Mouse (Mus musculus) kidney, adult 18-20 months (tissue): Measurements from ENCODE around the gene Sema6d.

Experiments used
- DNase-seq: peaks from one replicate; pipeline ENCODE4 v3.0.0; 2021

The Sema6d gene

DNA sequence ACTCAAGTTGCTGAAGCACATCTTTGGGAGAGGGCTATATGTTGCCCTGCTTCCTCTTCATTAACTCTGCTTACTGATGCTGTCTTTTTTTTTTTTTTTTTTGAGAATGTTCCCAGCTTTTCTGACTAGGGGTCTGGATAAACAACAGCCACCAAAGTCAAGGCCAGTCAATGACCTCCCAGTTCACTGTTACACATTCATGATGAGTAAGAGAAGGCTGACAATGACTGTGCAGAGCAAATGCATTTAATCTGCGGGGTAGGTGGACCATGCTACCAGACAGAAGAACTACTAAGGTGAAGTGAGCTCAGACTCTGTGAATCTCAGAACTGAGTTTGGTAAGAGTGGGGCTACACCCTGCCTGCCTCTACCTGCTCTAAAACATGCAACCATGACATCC, 396.0 kb downstream of the Sema6d start:
- DNase-seq, result no peak

- DNase-seq, result no peak
Observed at GRCm38 (mm10) chr2:124490010-124490801, 400.4 kb downstream of the Sema6d start.

DNA sequence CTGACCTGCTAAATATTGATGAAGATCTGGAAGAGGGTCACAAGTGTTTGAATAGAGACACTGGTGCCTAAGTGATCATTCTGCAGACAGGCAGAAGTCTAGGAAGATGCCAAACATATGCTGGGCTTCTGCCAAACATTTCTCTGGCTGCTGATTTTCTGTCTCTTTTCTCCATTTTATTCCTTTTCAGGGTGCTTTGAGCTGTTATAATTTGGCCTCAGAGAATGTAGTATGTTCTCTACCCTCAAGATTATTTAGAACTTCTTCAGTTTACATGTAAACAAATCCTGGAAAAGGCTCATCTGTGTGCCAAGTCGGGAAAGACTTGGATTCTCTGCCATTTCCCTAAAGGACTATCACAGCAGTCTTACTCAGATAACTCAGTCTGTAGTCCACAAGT, 406.0 kb downstream of the Sema6d start:
- DNase-seq, result no peak

GRCm38 (mm10) chr2:124499670-124500069, 409.9 kb downstream of the Sema6d start:
- DNase-seq, result no peak

DNA sequence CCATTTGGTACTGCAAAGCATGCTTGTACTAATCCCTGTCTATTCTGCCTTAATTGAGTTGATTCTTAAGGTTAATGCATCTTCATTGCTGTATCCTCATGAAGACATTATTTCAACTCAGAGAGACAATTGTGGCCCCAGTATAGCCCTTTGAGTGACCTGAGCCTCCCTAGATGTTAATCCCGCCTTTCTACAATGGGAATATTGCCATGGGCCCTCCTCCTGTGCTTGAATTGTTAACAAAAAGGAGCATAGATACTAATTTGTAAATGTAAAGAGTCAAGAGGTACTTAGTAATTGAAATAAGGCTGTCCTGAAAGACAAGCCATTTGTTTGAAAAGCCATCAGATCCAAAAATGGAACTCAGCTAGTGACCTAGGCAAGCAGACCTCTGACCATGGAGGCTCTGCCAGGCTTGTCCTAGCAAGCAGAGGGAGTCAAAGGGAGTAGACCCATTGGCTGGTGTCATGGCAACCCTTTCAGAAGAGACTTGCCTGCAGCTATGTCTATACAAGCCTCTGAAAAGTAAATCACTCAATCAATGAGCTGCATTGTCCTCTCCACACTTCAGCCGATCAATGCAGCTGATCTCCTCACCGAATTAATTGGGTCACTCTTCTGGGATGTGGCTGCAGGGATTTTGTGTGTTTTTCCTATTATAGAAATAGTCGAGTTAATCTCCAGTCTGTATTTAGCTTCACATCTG, 416.2 kb downstream of the Sema6d start:
- no peak for DNase-seq

GRCm38 (mm10) chr2:124507804-124508203, 418.0 kb downstream of the Sema6d start:
- DNase-seq, result no peak

DNA sequence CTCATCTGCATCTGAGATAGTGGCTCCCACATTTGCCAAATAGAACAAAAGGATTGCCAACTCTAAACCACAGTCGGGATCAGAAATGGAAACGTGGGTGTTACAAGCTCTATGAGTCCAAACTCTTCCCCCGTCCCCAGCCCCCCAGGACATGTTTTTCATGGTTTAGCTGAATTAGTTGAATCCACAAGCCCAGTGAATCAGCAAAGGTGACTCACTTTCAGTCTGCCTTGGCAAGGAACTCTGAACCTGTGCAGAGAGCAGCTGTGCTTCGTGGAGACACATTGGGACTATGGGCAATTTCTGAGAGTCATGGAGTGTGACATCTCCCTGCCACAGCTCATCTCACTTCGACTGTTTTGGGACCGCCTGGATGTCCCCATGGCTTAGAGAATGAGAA, 419.7 kb downstream of the Sema6d start:
- no peak for DNase-seq

DNA sequence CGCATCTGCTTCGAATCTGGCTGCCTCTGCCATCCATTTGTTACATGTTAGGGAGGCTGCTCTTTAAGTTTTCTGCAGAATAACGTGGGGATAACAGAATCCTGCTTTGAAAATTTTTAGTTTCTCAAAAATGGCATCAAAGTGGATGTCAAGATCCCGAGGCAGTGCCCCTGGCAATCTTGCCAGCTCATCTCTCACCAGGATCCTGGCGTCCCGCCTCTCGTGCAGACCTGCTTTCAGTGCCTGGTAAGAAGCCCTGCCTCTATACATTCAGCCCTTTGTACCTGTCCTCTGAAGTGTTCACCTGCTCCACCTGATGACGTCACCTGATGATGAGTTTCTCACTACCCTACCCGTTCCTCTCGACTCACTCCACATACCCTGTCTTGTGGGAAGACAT, 422.1 kb downstream of the Sema6d start:
- DNase-seq, result no peak

DNA sequence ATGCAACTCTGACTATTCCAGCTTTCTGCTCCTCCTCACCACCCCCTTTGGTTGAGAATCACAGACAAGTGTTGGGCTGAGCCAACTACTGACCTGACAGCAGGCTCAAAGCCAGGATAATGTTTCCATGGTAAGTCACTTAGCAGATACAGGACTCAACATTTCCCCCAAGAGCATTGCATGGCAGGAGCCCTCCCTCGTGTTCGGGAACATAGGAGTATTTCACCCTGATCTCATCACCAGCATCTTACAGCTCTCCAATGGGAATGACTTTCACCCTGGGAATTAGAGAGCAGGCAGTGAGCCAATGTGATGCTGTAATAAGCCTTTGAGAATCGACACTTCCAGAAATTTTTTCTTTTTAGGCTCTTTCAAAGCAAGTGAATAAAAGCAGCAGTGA, 432.7 kb downstream of the Sema6d start:
- DNase-seq, result no peak

- DNase-seq, result no peak
Observed at GRCm38 (mm10) chr2:124523667-124524066, 433.9 kb downstream of the Sema6d start.

DNA sequence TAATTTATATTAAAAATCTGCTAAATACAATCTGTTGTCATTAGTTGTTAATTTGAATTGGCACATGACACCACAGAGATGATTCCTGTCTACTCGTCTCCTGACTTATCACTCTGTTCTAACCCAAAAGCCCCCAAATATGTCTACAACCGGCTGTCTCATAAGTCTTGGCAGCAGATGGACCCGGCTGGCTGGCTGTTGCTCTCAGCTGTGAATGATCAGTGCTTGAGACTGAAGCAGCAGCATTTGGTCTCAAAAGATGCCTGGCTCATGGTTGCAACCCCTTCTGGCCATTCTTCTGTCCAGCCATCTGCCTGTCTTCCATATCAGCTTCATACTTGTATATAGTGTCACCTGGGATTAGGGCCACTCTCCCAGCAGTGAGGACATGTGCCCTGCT, 434.4 kb downstream of the Sema6d start:
- DNase-seq, result no peak

- DNase-seq, result no peak
Observed at GRCm38 (mm10) chr2:124527641-124528040, 437.9 kb downstream of the Sema6d start.

GRCm38 (mm10) chr2:124530441-124530840, 440.7 kb downstream of the Sema6d start:
- no peak for DNase-seq

DNA sequence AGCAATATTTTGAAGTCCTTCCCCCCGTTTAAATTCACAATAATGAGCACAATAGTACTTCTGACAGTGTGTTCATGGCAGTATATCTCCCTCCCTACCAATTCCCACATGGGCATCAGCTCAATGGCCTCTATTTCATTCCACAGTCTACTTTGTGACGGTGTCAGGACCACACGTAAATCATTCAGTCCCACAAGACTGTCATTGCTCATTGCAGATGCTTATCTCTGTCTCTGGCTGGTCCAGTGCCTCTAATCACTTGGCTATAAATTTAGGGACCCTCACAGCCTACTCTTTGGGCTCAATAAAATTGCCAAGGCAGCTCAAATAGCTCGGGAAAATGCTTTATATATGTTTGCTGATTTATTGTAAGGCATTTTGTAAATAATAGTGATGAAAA, 441.3 kb downstream of the Sema6d start:
- DNase-seq, result no peak

- DNase-seq, result no peak
Observed at GRCm38 (mm10) chr2:124532906-124533305, 443.1 kb downstream of the Sema6d start.

- DNase-seq, result no peak
Observed at GRCm38 (mm10) chr2:124533602-124534001, 443.8 kb downstream of the Sema6d start.

DNA sequence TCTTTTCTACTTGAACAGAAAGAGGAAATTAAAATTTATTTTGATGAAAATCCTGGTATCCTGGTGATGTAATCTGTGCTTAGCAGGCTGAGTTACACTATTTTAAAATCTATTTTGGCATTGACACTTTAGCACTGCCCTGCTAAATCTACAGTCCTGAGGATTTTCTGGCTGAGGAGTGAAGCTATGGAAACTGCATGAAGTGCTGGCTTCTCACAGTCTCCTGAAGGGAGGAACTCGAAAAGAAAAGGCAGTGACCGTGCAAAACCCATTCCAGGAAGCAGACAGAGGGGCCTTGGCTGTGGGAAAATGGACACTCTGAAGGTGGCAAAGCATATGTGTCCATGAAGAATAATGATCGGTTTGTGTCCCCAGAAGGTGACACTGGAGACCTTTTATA, 460.5 kb downstream of the Sema6d start:
- DNase-seq, result no peak

DNA sequence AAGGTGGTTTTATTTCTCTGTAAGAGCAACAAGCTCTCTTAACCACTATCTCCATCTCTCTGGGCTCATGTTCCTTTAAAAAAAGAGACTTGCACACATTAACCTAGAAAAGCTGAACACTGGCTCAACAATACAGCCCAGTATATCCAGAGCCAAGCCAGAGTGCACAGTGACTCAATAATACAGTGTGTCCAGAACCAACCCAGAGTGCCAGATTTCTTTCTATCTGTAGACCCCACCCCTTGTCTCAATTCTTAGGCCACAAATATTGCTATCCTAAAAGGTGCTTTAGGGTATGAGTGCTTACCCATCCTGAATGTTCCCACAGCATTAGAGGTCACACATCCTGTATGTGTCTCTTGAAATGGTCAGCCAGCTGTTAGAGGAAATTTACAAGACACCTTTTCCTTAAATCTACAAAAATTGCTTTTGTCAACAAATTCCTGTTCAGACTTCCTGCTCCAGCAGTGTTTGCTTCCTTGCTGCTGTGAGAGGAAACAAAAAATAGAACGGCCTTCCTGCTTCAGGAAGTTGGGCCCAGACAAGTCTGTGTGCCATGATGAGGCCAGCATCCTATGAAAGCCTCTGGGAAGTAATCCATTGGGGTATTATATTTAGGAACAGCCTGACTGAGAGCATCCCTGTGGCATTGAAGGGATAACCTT, 465.1 kb downstream of the Sema6d start:
- peak; percentile 13 for DNase-seq

- no peak for DNase-seq
Observed at GRCm38 (mm10) chr2:124556861-124557499, 467.2 kb downstream of the Sema6d start.

DNA sequence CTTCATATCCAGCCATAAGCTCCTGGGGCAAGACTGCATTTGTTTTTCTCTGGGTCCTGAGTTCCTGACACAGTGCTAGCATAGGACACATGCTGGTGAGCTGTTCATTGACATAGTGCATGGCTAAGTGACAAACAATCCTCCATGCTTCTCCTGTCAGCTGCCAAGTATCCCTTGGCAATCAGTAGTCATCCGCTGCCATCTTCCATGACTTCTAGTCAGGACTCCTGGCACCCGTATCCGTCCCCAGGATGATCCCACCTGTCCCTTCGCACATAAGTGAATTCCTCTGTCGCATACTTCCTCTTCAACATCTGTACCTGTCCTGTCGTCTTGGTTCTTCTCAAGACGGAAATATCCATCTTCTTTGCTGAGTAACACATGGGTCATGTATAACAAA, 468.3 kb downstream of the Sema6d start:
- no peak for DNase-seq

DNA sequence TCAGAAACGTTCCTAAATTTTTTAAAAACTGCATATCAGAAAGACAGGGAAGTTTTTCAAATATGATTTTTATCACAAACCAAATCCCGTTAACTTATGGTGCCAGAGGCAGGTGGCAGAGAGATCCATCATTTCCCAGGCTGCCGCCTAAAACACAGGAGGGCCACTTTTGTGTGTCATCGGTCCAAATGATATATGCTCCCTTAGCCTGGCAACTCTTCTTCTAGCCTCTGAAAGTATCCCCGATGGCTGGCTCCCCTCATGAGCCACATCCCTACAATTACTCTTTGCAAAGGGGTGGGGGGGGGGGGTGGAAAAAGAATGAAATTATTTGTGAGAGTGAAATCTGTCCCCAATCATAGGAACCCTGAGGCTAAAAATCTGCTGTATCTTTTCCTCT, 471.9 kb downstream of the Sema6d start:
- DNase-seq, result no peak

DNA sequence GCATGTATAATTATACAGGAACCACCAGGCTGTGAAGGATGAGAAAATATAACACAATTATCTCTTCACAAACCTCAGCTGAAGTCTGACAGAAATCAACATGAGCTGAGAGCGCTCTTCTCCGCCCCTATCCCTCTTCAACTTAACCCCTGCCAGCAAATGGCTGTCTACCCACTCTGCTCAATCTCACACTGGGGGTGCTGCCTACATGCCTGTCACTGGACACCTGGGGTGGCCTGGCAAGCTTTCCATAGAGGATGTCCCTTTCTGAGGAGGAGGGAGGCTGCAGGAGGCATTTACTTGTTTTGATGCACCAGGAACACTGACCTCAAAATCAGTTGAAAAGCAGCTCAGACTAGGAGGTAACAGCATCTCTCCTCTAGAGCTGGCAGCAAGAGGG, 472.3 kb downstream of the Sema6d start:
- DNase-seq, result no peak

DNA sequence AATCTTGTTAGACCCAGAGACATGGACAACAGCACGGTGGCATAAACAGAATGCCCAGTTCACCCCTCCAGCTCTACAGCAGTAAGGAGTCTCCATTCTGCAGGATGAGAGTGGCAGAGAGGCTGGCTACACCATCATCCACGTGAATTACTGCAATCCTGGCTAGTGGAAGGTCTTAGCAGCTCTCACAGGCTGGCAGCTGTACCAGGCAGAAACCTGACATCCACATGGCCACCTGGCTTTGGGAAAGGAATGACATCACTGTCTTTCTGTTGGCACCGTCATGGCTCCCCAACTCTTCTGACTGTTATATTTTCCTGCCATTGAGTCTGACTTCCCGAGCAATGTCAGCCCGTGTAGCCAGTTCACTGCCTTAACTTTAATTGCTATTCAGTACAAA, 474.0 kb downstream of the Sema6d start:
- DNase-seq, result no peak

- DNase-seq, result no peak
Observed at GRCm38 (mm10) chr2:124573734-124574133, 484.0 kb downstream of the Sema6d start.
